Mouse (Mus musculus) stomach, postnatal 0 days (tissue): ENCODE results near the gene Ube2z.

ENCODE experiments used
- CTCF ChIP-seq: IDR thresholded peaks from 2 replicates; pipeline ENCODE4 v1.5.1; 2016; ENCODE audit warnings: antibody characterized with exemption, low read depth, mild to moderate bottlenecking, moderate library complexity
- EP300 ChIP-seq: optimal IDR thresholded peaks from 2 replicates; pipeline ENCODE3; 2016; ENCODE audit warnings: antibody characterized with exemption

DNA sequence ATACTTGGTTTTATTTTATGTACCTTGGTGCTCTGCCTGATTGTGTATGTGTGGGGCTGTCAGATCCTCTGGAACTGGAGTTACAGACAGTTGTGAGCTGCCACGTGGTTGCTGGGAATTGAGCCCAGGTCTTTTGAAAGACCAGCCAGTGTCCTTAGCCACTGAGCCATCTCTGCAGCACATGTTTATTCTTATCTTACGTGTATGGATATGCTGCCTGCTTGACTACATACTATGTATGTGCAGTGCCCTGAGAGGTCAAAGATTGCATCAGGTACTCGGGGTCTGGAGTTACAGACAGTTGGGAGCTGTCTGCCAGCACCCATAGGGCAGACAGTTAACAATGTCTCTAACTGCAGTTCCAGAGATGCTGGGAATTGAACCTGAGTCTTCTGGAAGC, 17.5 kb upstream of the Ube2z start:
- TF ChIP-seq CTCF (no peak), EP300 (no peak)
